Comparison of ENCODE assay signal across 23 mouse cellular contexts in genomic region chr7:97726080-97726479, GRCm38 (mm10).
"Had no signal": no experiment of that assay in that cellular context is flagged by ENCODE, and none has a peak within 500 bp of the region (broad histone marks: within the 10 kb centered on the region; RNA-seq: fewer than 3 reads in every experiment).

No protein-coding gene starts in this region.

- H3K4me1 ChIP-seq: heart, embryonic 15.5 days; kidney, embryonic 15.5 days; limb, embryonic 12.5 days had no signal

- H3K27ac ChIP-seq: heart, adult 2 months; heart, embryonic 13.5 days; heart, embryonic 15.5 days; hindbrain, embryonic 10.5 days; hindbrain, embryonic 12.5 days; hindbrain, embryonic 14.5 days; kidney, embryonic 15.5 days; kidney, postnatal 0 days; left cerebral cortex, adult 2 months; limb, embryonic 10.5 days; limb, embryonic 12.5 days had no signal

- DNase-seq: forebrain, postnatal 0 days; gastrocnemius, postnatal 14 days; gastrocnemius, postnatal 36 days; heart, adult 11 months; heart, adult 2 months; heart, postnatal 4 days; kidney, adult 11 months; kidney, adult 2 months; kidney, adult 9 months; kidney, postnatal 14 days; kidney, postnatal 36 days had no signal

- H3K4me2 ChIP-seq: heart, embryonic 11.5 days; heart, embryonic 13.5 days; heart, embryonic 15.5 days; hindbrain, embryonic 12.5 days; hindbrain, embryonic 14.5 days; kidney, embryonic 15.5 days; limb, embryonic 12.5 days had no signal

- H3K4me3 ChIP-seq: heart, adult 2 months; heart, embryonic 13.5 days; heart, embryonic 15.5 days; hindbrain, embryonic 10.5 days; hindbrain, embryonic 12.5 days; kidney, embryonic 15.5 days; layer of hippocampus, adult 2 months; left cerebral cortex, adult 2 months; limb, embryonic 10.5 days; limb, embryonic 12.5 days had no signal

- H3K36me3 ChIP-seq: heart, embryonic 15.5 days; hindbrain, embryonic 12.5 days had no signal

- H3K27me3 ChIP-seq: heart, embryonic 13.5 days; heart, embryonic 15.5 days; hindbrain, embryonic 12.5 days; kidney, embryonic 15.5 days; limb, embryonic 12.5 days had no signal

- H3K9ac ChIP-seq: forebrain, postnatal 0 days; heart, embryonic 13.5 days; heart, embryonic 15.5 days; hindbrain, embryonic 12.5 days; hindbrain, embryonic 14.5 days; kidney, embryonic 15.5 days; limb, embryonic 12.5 days had no signal

- H3K9me3 ChIP-seq: heart, embryonic 13.5 days; heart, embryonic 15.5 days; hindbrain, embryonic 10.5 days; hindbrain, embryonic 12.5 days; kidney, embryonic 15.5 days; limb, embryonic 10.5 days; limb, embryonic 12.5 days had no signal
